Mouse (Mus musculus) adrenal gland, adult (tissue): ENCODE results near the gene Klhdc8b.
A peak's percentile ranks its signal among the peaks of the same experiment; 100 is the strongest.

Experiments used
- DNase-seq, 2 experiments: peaks; one replicate each; pipeline ENCODE4 v3.0.0; 2022 to 2023; ENCODE audit warnings: low spot score in 1 of 2; ENCODE audit not compliant: inconsistent age in 2 of 2

The Klhdc8b gene

GRCm38 (mm10) chr9:108481520-108482210 is 20.3 kb upstream of the Klhdc8b start:
- DNase-seq = no peak

- peak in 1 of 2 experiments; percentile 12 for DNase-seq
Observed at GRCm38 (mm10) chr9:108480813-108481519, 19.6 kb upstream of the Klhdc8b start.

GRCm38 (mm10) chr9:108479721-108480351 is 18.5 kb upstream of the Klhdc8b start, which contains the start of gene Lamb2:
TSS of gene Lamb2 (plus strand) at chr9:108479736.
- DNase-seq = peak; percentile 62 to 90

- DNase-seq = no peak
Observed at GRCm38 (mm10) chr9:108479241-108479640, 17.9 kb upstream of the Klhdc8b start.

GRCm38 (mm10) chr9:108478638-108479156 is 17.3 kb upstream of the Klhdc8b start:
- peak; percentile 83 to 95 for DNase-seq

- no peak for DNase-seq
Observed at GRCm38 (mm10) chr9:108474528-108474927, 13.1 kb upstream of the Klhdc8b start.

- DNase-seq = peak in 1 of 2 experiments; percentile 48
Observed at GRCm38 (mm10) chr9:108469845-108470244, 8.5 kb upstream of the Klhdc8b start.

GRCm38 (mm10) chr9:108469430-108469829 is 8.0 kb upstream of the Klhdc8b start:
- peak in 1 of 2 experiments; percentile 56 for DNase-seq

GRCm38 (mm10) chr9:108466219-108466618 is 4.8 kb upstream of the Klhdc8b start:
- no peak for DNase-seq

GRCm38 (mm10) chr9:108463713-108464112 is 2.3 kb upstream of the Klhdc8b start:
- DNase-seq = peak; percentile 78 to 80

GRCm38 (mm10) chr9:108462192-108462591 is 811 bp upstream of the Klhdc8b start:
- no peak for DNase-seq

GRCm38 (mm10) chr9:108461675-108462074 is 294 bp upstream of the Klhdc8b start:
- no peak for DNase-seq

- peak; percentile 90 to 96 for DNase-seq
Observed at GRCm38 (mm10) chr9:108460319-108461178, 832 bp downstream of the Klhdc8b start, which contains the start of gene Ccdc71. TSS of gene Ccdc71 (plus strand) at chr9:108460527.

GRCm38 (mm10) chr9:108459939-108460318 is 1.5 kb downstream of the Klhdc8b start:
- no peak for DNase-seq

GRCm38 (mm10) chr9:108456953-108457352 is 4.4 kb downstream of the Klhdc8b start:
- DNase-seq = no peak

- DNase-seq = no peak
Observed at GRCm38 (mm10) chr9:108455747-108456571, 5.4 kb downstream of the Klhdc8b start.

- no peak for DNase-seq
Observed at GRCm38 (mm10) chr9:108454429-108454828, 7.0 kb downstream of the Klhdc8b start.

- no peak for DNase-seq
Observed at GRCm38 (mm10) chr9:108453458-108453857, 7.9 kb downstream of the Klhdc8b start.

- DNase-seq = no peak
Observed at GRCm38 (mm10) chr9:108452911-108453310, 8.5 kb downstream of the Klhdc8b start.
